Mouse (Mus musculus) urinary bladder, adult 18-20 months (tissue): ENCODE results near the gene Gm14391.
"Not testable (repeated sequence)": the region's sequence is repeated elsewhere in the genome, so short reads cannot be mapped to it uniquely, and the experiment has no call there.

Source experiments
- DNase-seq, 2 experiments: peaks; one replicate each; pipeline ENCODE4 v3.0.0; 2022; ENCODE audit warnings: low spot score in 2 of 2, mixed read lengths in 2 of 2

Gene Gm14391

GRCm38 (mm10) chr2:175206732-175207131, at the start of gene Gm14391:
Gm14391 (minus strand) TSS chr2:175206917.
- DNase-seq: not testable (repeated sequence)

- DNase-seq: not testable (repeated sequence)
These were observed 27.7 kb downstream of the Gm14391 start for GRCm38 (mm10) chr2:175179008-175179407.

GRCm38 (mm10) chr2:175176312-175176711, 30.4 kb downstream of the Gm14391 start:
- DNase-seq: no peak

- DNase-seq: not testable (repeated sequence)
These were observed 31.1 kb downstream of the Gm14391 start, which contains the start of gene Gm14443 for GRCm38 (mm10) chr2:175175401-175176180. Gm14443 (minus strand) TSS chr2:175175871.

GRCm38 (mm10) chr2:175174058-175174457, 32.7 kb downstream of the Gm14391 start:
- not testable (repeated sequence) for DNase-seq

GRCm38 (mm10) chr2:175172906-175173595, 33.7 kb downstream of the Gm14391 start:
- DNase-seq: not testable (repeated sequence)

GRCm38 (mm10) chr2:175172123-175172522, 34.6 kb downstream of the Gm14391 start:
- no peak for DNase-seq

- DNase-seq: not testable (repeated sequence)
These were observed 39.8 kb downstream of the Gm14391 start for GRCm38 (mm10) chr2:175166870-175167269.

- DNase-seq: not testable (repeated sequence)
These were observed 41.6 kb downstream of the Gm14391 start for GRCm38 (mm10) chr2:175165110-175165509.

- not testable (repeated sequence) for DNase-seq
These were observed 45.3 kb downstream of the Gm14391 start for GRCm38 (mm10) chr2:175161438-175161837.

- DNase-seq: no peak
These were observed 48.1 kb downstream of the Gm14391 start for GRCm38 (mm10) chr2:175158642-175159041.

- DNase-seq: no peak
These were observed 50.0 kb downstream of the Gm14391 start for GRCm38 (mm10) chr2:175156696-175157095.

GRCm38 (mm10) chr2:175141993-175142295, 64.8 kb downstream of the Gm14391 start, which contains the start of gene Gm14399:
Gm14399 (minus strand) TSS chr2:175142012.
- not testable (repeated sequence) for DNase-seq

- peak in 1 of 2 experiments; percentile 38 for DNase-seq
These were observed 65.4 kb downstream of the Gm14391 start for GRCm38 (mm10) chr2:175141118-175141992.
